ENCODE assay signal across 9 mouse cellular contexts in the genomic region with DNA sequence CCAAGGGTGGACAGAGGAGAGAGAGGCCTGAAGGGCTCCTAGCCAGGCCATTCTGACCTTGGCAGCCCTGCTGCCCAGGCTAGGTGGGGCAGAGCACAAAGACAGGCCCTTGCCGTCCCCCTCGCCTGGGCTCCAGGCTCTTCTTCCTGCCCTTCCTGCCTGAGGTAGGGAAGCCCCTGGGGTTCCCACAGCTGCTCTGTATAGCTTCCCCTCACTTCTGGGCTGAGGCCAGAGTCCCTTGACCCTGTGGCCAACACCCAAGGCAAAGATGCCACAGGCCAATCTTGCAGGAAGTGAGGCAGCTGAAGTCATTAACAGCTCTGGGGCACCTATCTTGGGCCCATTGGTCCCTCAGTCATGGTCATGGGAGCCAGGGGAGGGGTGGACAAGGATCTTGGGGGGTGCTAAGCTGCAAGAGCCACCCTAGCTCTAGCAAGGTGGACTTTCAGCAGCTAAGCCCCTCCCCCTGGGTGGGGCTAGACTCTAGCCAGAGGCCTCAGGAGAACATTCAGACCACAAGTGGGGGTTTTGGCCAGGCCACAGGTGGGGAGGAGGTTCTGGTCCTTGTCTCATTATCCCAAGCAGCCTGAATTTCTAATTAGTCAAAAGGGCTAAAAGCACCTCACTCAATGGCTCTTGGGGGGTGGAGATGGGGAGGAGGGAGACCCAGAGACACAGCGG. TPM values are rescaled to one million over a fixed set of nuclear protein-coding genes. Genes with fewer than 3 reads are reported as not detected.
DNase-seq lines count a peak whose midpoint lies in the region; TF ChIP-seq lines count a peak whose summit lies in the region.
"Had no signal": no experiment of that assay in that cellular context is flagged by ENCODE, and none has a peak within 500 bp of the region (broad histone marks: within the 10 kb centered on the region; RNA-seq: fewer than 3 reads in every experiment).

No protein-coding gene starts in this region.

- H3K27me3 ChIP-seq in CH12.LX (replicated peaks) = no peaks in the 10 kb centered on the region
- H3K27me3 ChIP-seq in embryonic facial prominence, embryonic 10.5 days (replicated peaks; ENCODE audit: low read depth, poor library complexity, severe bottlenecking) = no peaks in the 10 kb centered on the region
- H3K27me3 ChIP-seq: Patski had no signal

- peaks cover 38% of the 10 kb centered on the region for H3K79me2 ChIP-seq in CH12.LX (replicated peaks; ENCODE audit: control insufficient read depth, extremely low read depth, insufficient read depth, poor library complexity, severe bottlenecking)

- in situ Hi-C loops in CH12.LX (cut with MboI; ENCODE audit: low pct_ligation_motif_present, low pct_unique_long_range_greater_than_20kb, low sequenced_read_pairs) = loop anchor here (5.0 kb wide), 1 partner anchor 36 kb away; no protein-coding TSS in a partner anchor

- H3K27ac ChIP-seq in CH12.LX (ENCODE audit: insufficient read depth, low read depth) = peak overlapping the region; percentile 48; the same call in 1 of the 2 replicates
- no peak overlapping the region for H3K27ac ChIP-seq in embryonic facial prominence, embryonic 10.5 days (replicated peaks)

- dilution Hi-C loops in CH12.LX (cut with MboI; ENCODE audit: extremely low pct_ligation_motif_present, extremely low pct_unique_long_range_greater_than_20kb, low sequenced_read_pairs) = no loop called here

- peak; percentile 30 for DNase-seq in layer of hippocampus, adult 9-11 months
- no peak for DNase-seq in layer of hippocampus, postnatal 10 days (ENCODE audit: low spot score in 2 of 2)
- peak; percentile 52 for DNase-seq in CH12.LX (ENCODE audit: extremely low read depth)
- peak; percentile 25 for DNase-seq in adrenal gland, adult 8-10 months
- DNase-seq in kidney, postnatal 36 days = peak; percentile 53 to 64
- no peak for DNase-seq in embryonic facial prominence, embryonic 10.5 days (ENCODE audit: low spot score)
- DNase-seq in embryo, embryonic 9.5 days (ENCODE audit: extremely low spot score) = no peak
- DNase-seq: right cerebral cortex, postnatal 14 days had no signal

- TF ChIP-seq RAD21 in CH12.LX (IDR thresholded peaks at IDR 0.05; ENCODE audit: low read depth, low read length) = no peak

- peak overlapping the region; percentile 10; the same call in 1 of the 2 replicates for H3K4me2 ChIP-seq in CH12.LX (ENCODE audit: insufficient read depth, low read depth, poor library complexity, severe bottlenecking)

- no peak for TF ChIP-seq EP300 in CH12.LX (IDR thresholded peaks at IDR 0.05; ENCODE audit: low read length)

- no peak for TF ChIP-seq CTCF in CH12.LX (conservative IDR thresholded peaks at IDR 0.05 in 1 of 2, IDR thresholded peaks at IDR 0.05 in 1 of 2; ENCODE audit: low read depth in 2 of 2, low read length in 2 of 2)

- no peak for TF ChIP-seq POLR2A in CH12.LX (IDR thresholded peaks at IDR 0.05; ENCODE audit: low read depth, low read length)

- no peak overlapping the region for H3K4me3 ChIP-seq in CH12.LX (replicated peaks in 1 of 3; ENCODE audit: low read depth in 2 of 3, low read length in 2 of 3, poor library complexity in 1 of 3)
- H3K4me3 ChIP-seq in embryonic facial prominence, embryonic 10.5 days = no peak overlapping the region

- peaks cover 51 to 73% of the 10 kb centered on the region in 2 experiments for H3K36me3 ChIP-seq in CH12.LX (replicated peaks in 1 of 2; ENCODE audit: control insufficient read depth in 1 of 2, insufficient read depth in 1 of 2, low read length in 1 of 2)
- peaks cover 65% of the 10 kb centered on the region for H3K36me3 ChIP-seq in embryonic facial prominence, embryonic 10.5 days (replicated peaks)

- WGBS in embryonic facial prominence, embryonic 10.5 days = 78% methylated on average over 3 of the region's 3 CpGs

- no peak overlapping the region for H3K9ac ChIP-seq in CH12.LX (ENCODE audit: insufficient read depth, low read depth)

- peaks cover 47 to 55% of the 10 kb centered on the region in 2 experiments for H3K4me1 ChIP-seq in CH12.LX (ENCODE audit: control insufficient read depth in 1 of 2, insufficient read depth in 2 of 2)
- peaks cover 25% of the 10 kb centered on the region for H3K4me1 ChIP-seq in embryonic facial prominence, embryonic 10.5 days

- peaks cover 4% of the 10 kb centered on the region for H3K9me3 ChIP-seq in CH12.LX (replicated peaks; ENCODE audit: low read length)
- no peaks in the 10 kb centered on the region for H3K9me3 ChIP-seq in embryonic facial prominence, embryonic 10.5 days

TF ChIP-seq in CH12.LX, 34 proteins besides CTCF, POLR2A, EP300 and RAD21:
- TF ChIP-seq TCF12 (IDR thresholded peaks at IDR 0.05; ENCODE audit: low read depth, low read length) = peak; percentile 68; the same call in 1 of the 2 replicates
- TF ChIP-seq KAT2A (IDR thresholded peaks at IDR 0.05; ENCODE audit: insufficient replicate concordance, low read length) = no peak
- TF ChIP-seq BHLHE40 (IDR thresholded peaks at IDR 0.05; ENCODE audit: low read depth, low read length) = 0 out of 2 replicates have a peak, but pooled peaks have one; percentile 23
- TF ChIP-seq ZMIZ1 (IDR thresholded peaks at IDR 0.05; ENCODE audit: low read depth, low read length) = no peak
- TF ChIP-seq IRF4 (IDR thresholded peaks at IDR 0.05; ENCODE audit: low read depth, low read length) = peak; percentile 54; the same call in 1 of the 2 replicates
- no peak; the same call in 1 of the 2 replicates for TF ChIP-seq MEF2A (IDR thresholded peaks at IDR 0.05; ENCODE audit: borderline replicate concordance, low read depth, low read length)
- no peak for TF ChIP-seq GABPA (IDR thresholded peaks at IDR 0.05; ENCODE audit: insufficient replicate concordance, low read depth, low read length)
- 0 out of 2 replicates have a peak, but pooled peaks have one; percentile 6 for TF ChIP-seq CHD2 (IDR thresholded peaks at IDR 0.05; ENCODE audit: low read length)
- no peak for TF ChIP-seq JUND (conservative IDR thresholded peaks at IDR 0.05; ENCODE audit: low read depth, low read length)
- TF ChIP-seq MAFK (IDR thresholded peaks at IDR 0.05; ENCODE audit: insufficient replicate concordance, low read length) = no peak
- TF ChIP-seq ETS1 (conservative IDR thresholded peaks at IDR 0.05; ENCODE audit: low read depth, low read length) = peak; percentile 33; the same call in 1 of the 2 replicates
- TF ChIP-seq RCOR1 (conservative IDR thresholded peaks at IDR 0.05; ENCODE audit: low read depth, low read length) = no peak
- TF ChIP-seq MAZ (IDR thresholded peaks at IDR 0.05; ENCODE audit: low read depth, low read length) = peak; percentile 72

RNA-seq across cellular contexts. Expression of a gene that starts 27.2 kb away (rescaled TPM):
- total RNA-seq in layer of hippocampus, postnatal 10 days (2021) = 1 to 10 TPM; 2.1 to 2.5 TPM
- total RNA-seq in CH12.LX (2012; rRNA removed) (not detected in 2 replicates), CH12.LX (2014; rRNA removed) (not detected in 2 replicates)
- polyA plus RNA-seq in CH12.LX (2012; ENCODE audit: insufficient read length, low read depth) = not detected in 2 replicates
- total RNA-seq in adrenal gland, adult 8-10 months (2022) = 1 to 10 TPM; 1.3 to 4.4 (median 2.7) TPM
- 9.9 and 10.1 TPM in 2 replicates for polyA plus RNA-seq in embryonic facial prominence, embryonic 10.5 days (2016; fragmentation: Nextera tagmentation; extraction: Ambion mirVana)

RNA-seq across cellular contexts. Expression of a gene that starts 45.1 kb away (rescaled TPM):
- total RNA-seq in layer of hippocampus, postnatal 10 days (2021) = 10 to 100 TPM; 29.0 to 31.2 TPM
- total RNA-seq in CH12.LX (2012; rRNA removed) (0.38 and 0.93 TPM in 2 replicates), CH12.LX (2014; rRNA removed) (not detected in 2 replicates)
- polyA plus RNA-seq in CH12.LX (2012; ENCODE audit: insufficient read length, low read depth) = not detected in 2 replicates
- 10 to 100 TPM; 38.9 to 74.3 (median 55.1) TPM for total RNA-seq in adrenal gland, adult 8-10 months (2022)
- polyA plus RNA-seq in embryonic facial prominence, embryonic 10.5 days (2016; fragmentation: Nextera tagmentation; extraction: Ambion mirVana) = 161 and 182 TPM in 2 replicates

RNA-seq across cellular contexts. Expression of a gene that starts 50.4 kb away (rescaled TPM):
- 100 to 1,000 TPM; 109 to 117 TPM for total RNA-seq in layer of hippocampus, postnatal 10 days (2021)
- total RNA-seq in CH12.LX (2012; rRNA removed) = 47.7 and 80.3 TPM in 2 replicates
- total RNA-seq in CH12.LX (2014; rRNA removed) = 13.7 and 21.3 TPM in 2 replicates
- 33.2 and 34.5 TPM in 2 replicates for polyA plus RNA-seq in CH12.LX (2012; ENCODE audit: insufficient read length, low read depth)
- total RNA-seq in adrenal gland, adult 8-10 months (2022) = 10 to 100 TPM; 58.5 to 74.6 (median 72.0) TPM
- 102 and 106 TPM in 2 replicates for polyA plus RNA-seq in embryonic facial prominence, embryonic 10.5 days (2016; fragmentation: Nextera tagmentation; extraction: Ambion mirVana)

Comparison
In these comparisons a context has a peak if more than half of its experiments do, and no peak if none do; other contexts are left out.
1. DNase-seq: peak in layer of hippocampus, adult 9-11 months (single experiment), CH12.LX (single experiment), adrenal gland, adult 8-10 months (single experiment) and kidney, postnatal 36 days (2 of 2); none in layer of hippocampus, postnatal 10 days (0 of 2), embryonic facial prominence, embryonic 10.5 days (single experiment) and embryo, embryonic 9.5 days (single experiment).
2. RNA of a gene that starts 45.1 kb away (total RNA-seq): 38.9 to 74.3 TPM in adrenal gland, adult 8-10 months and 29.0 to 31.2 TPM in layer of hippocampus, postnatal 10 days; 0.38 to 0.93 TPM in CH12.LX; every median in the first group is over 10 times any median in the second.